Mouse (Mus musculus): ENCODE results near the gene Abi3. TPM values are rescaled to one million over a fixed set of nuclear protein-coding genes. Genes with fewer than 3 reads are reported as not detected.

Gene Abi3
- polyA plus RNA-seq, 1 experiment from 2014 or later, result not detected

DNA sequence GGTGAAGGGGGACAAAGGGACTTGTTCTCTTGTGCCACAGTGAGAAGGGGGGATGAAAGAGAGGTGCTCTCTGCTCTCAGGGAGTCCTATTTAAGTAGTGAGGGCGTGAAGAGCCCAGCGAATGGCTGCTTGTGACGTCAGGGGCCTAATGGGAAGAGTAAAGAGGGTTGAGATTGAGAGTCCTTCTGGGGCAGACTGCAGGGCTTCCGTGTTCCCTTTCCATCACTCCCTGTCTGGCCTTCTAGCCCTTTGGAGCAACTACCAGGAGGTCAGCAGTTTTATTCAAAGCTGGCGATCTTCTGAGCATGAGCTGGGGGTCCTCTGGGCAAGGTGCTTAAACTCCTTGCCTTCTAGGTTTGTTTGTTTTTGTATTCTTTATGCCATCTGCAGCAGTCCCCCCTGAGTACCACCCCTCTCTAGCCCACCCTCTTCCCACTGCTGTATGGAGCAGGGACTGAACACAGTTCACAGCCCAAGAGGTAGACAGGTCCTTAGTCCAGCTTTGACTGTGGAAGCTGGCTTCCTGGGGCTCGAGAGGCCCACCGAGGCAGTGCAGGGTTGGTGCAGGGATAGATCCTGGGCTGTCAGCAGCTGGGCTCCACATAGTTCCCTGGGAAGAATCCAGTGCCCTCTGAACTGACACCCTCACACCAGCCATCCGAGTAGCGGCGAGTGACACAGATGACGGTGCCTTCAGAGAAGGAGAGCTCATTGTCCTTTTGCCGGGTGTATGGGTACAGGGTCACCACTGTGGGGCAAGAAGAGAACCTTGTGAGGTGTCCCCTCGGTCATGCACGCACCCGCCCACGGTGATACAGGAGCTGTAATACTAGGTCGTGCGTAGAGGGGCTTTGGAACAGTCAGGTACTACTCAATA lies 9.9 kb downstream of the Abi3 start:
- ChIA-PET POLR2A (no interaction called here), CTCF (interaction anchor here (1.0 kb wide), 1 partner anchor 18 kb away, joined by 3 read pairs; no protein-coding TSS in a partner anchor)
- DNase-seq (ENCODE audit: low read depth, low spot score) (no peak), ATAC-seq (no peak)
- in situ Hi-C loops (cut with MboI; ENCODE audit: low pct_unique_long_range_greater_than_20kb), result no loop called here
- no peak for TF ChIP-seq CTCF (IDR thresholded peaks at IDR 0.05)
- H3K27me3 ChIP-seq, result peaks cover 7% of the 10 kb centered on the region

DNA sequence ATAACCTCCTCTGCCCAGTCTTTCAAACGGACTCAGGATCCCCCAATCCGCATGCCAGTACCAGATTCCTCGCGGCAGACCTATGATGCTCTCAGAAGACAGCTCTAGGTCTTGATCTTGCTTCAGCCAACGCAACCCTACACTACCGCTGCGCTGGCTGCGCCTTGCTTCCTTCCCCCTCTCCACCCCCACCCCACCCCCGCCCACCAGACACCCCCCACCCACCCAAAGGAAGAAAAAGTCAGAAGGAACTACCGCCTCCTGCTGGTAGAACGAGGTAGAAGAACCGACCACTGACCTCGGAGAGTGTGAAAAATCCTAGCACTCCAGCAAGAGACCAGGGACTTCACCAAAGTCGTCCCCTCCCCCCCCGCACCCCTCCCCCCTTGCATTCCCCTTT lies 10.6 kb downstream of the Abi3 start:
- CTCF ChIA-PET, result no interaction called here
- in situ Hi-C loops (cut with MboI; ENCODE audit: low pct_unique_long_range_greater_than_20kb), result no loop called here
- POLR2A ChIA-PET, result no interaction called here
- H3K27me3 ChIP-seq, result peaks cover 7% of the 10 kb centered on the region
- DNase-seq (ENCODE audit: low read depth, low spot score), result no peak
- TF ChIP-seq CTCF (IDR thresholded peaks at IDR 0.05), result no peak
- ATAC-seq, result no peak

DNA sequence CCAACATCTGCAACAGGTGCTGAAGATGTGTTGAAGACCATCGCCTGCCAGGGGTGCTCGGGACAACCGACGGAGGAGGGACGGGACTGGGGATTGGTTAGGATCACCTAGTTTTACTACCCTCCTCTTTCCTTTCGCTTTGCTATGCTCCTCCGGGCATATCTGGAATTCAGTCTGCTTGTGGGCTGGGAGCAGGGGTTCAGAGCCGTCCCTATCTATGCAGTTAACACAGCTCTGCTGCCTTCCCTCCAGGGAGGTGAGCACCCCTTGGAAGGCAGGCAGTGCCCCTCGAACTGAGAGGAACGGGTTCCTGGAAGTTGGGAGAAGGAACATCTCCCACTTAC lies 11.0 kb downstream of the Abi3 start:
- DNase-seq (ENCODE audit: low read depth, low spot score) (no peak), ATAC-seq (no peak)
- CTCF ChIA-PET, result no interaction called here
- POLR2A ChIA-PET, result no interaction called here
- in situ Hi-C loops (cut with MboI; ENCODE audit: low pct_unique_long_range_greater_than_20kb), result no loop called here
- H3K27me3 ChIP-seq, result peaks cover 7% of the 10 kb centered on the region
- no peak for TF ChIP-seq CTCF (IDR thresholded peaks at IDR 0.05)

DNA sequence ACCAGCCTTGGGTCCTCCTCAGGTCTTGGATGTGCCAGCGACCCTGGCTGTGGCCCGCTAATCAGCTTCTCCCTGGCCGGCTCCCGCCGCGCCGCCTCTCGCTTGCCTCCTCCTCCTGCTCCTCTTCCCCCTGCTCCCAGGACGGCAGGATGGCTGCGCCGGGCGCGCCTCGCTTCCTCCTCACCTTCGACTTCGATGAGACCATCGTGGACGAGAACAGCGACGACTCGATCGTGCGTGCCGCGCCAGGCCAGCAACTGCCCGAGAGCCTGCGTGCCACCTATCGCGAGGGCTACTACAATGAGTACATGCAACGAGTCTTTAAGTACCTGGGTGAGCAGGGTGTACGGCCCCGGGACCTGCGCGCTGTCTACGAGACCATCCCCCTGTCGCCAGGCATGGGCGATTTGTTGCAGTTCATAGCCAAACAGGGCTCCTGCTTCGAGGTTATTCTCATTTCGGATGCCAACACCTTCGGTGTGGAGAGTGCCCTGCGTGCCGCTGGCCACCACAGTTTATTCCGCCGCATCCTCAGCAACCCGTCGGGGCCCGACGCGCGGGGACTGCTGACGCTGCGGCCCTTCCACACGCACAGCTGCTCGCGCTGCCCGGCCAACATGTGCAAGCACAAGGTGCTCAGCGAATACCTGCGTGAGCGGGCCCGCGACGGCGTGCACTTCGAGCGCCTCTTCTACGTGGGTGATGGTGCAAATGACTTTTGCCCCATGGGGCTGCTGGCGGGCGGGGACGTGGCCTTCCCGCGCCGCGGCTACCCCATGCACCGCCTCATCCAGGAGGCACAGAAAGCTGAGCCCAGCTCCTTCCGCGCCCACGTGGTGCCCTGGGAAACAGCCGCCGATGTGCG lies 11.6 kb downstream of the Abi3 start:
- TF ChIP-seq CTCF (IDR thresholded peaks at IDR 0.05), result no peak
- peaks cover 7% of the 10 kb centered on the region for H3K27me3 ChIP-seq

DNA sequence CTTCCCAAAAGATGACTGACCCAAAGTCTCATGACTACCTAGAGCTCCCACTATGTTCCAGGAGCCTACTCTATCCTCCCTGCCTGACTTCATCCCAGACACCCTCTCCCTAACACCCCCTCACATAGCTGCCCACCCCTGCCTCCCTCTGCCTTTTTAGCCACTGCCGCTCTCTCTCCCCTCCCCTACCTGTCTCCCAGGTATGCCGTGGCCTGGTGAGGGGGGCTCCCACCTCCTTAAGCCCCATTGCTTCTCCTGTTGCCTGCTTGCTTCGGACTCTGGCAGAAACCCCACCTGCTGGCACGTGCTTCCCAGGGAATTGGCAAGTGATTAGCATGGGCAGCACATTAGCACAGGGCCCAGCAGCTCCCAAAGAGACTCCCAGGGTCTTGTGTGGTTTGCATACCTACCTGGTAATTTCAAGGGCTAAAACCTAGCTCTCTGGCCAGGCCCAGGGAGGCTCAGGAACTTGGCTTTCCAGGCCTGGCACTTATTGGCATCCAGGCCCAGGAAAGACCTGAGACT lies 12.7 kb downstream of the Abi3 start:
- ATAC-seq (no peak), DNase-seq (ENCODE audit: low read depth, low spot score) (no peak)
- TF ChIP-seq CTCF (IDR thresholded peaks at IDR 0.05), result no peak
- POLR2A ChIA-PET, result no interaction called here
- in situ Hi-C loops (cut with MboI; ENCODE audit: low pct_unique_long_range_greater_than_20kb), result no loop called here
- CTCF ChIA-PET, result no interaction called here
- peaks cover 14% of the 10 kb centered on the region for H3K27me3 ChIP-seq

More for the DNA sequence above, 11.6 kb downstream of the Abi3 start:
- POLR2A ChIA-PET, result no interaction called here
- CTCF ChIA-PET, result no interaction called here
- no peak for ATAC-seq
- in situ Hi-C loops (cut with MboI; ENCODE audit: low pct_unique_long_range_greater_than_20kb), result no loop called here
- DNase-seq (ENCODE audit: low read depth, low spot score), result no peak

DNA sequence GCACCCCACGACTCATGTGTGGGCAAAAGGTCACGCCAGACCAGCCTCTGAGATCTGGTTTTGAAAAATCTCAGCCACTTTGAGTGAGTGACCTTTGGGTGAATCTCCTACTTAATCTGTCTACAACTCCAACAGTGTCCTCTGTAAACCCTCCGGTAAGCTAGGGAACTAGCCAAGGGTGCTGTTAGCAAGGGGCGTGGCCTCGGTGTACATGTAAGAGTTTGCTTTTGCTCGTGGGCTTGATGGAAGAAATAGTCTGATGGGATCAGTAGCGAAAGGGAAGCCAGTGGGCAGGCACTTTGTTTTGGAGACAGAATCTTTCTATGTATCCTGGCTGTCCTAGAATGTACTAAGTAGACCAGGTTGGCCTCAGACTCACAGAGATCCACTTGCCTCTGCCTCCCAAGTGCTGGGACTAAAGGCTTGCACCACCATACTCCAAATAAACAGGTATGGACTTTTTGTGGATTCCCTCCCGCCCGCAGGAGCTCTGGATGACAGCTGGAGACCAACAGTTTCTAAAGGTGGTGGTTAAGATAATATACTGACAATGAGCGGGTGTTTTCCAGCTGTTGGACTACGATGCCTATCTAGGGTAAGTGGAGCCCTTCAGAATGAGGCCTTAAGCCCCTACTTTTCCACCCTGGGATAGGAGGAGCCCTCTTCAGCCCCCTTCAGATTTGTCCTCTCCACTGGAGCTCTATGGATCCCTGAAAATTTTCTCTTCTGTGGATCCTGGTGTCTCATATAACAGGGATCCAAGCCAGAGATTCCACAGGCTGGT lies 13.9 kb downstream of the Abi3 start:
- peaks cover 14% of the 10 kb centered on the region for H3K27me3 ChIP-seq
- POLR2A ChIA-PET, result no interaction called here
- ATAC-seq (no peak), DNase-seq (ENCODE audit: low read depth, low spot score) (no peak)
- TF ChIP-seq CTCF (IDR thresholded peaks at IDR 0.05), result no peak
- in situ Hi-C loops (cut with MboI; ENCODE audit: low pct_unique_long_range_greater_than_20kb), result no loop called here
- CTCF ChIA-PET, result interaction anchor here (1.0 to 1.7 kb wide), 10 partner anchors 8 to 262 kb away, joined by 3 to 5 read pairs (median 3); no protein-coding TSS in a partner anchor

DNA sequence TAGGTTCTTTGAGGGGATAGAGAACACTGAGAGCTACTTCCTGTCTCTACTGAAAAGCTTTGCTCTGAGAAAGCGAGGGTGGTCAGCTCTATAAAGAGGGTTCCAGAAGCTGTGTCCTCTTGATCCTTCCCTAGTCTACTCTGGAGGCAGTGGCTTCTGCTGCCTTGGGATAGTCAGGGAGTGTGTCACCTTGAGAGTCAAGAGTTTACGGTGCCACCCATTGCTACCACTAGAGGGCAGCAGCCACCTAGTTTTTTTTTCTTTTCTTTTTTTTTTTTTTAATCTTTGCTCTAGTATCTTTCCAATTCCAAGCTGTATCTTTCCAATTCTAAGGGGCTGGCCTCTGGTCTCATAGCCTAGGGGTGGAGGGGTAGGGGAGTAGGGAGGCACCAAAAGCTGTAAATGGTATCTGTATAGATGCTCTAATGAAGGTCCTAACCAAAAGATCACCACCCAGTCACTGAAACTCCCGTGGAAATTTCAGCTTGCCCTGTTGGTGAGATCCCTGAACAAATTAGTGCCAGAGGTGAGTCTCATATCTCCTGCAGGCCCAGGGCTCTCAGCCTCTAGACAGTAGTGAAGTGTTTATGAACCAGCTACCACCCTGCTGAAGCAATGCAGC lies 14.7 kb downstream of the Abi3 start:
- ATAC-seq (no peak), DNase-seq (ENCODE audit: low read depth, low spot score) (peak; percentile 25)

DNA sequence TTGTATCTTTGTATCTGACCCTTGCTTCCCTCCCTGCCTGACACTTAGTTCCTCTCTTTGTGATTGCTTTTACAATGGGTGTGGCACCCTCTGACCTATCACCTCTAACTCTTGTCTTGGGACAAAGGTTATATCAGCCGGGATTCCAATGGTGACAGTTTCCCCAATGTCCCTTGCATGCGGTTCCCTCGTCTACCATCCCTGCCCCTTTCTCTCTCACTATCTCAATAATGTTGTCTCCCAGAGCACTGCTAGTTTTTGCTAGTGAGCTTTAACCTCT lies 15.2 kb downstream of the Abi3 start:
- CTCF ChIA-PET, result interaction anchor here (0.7 to 1.7 kb wide), 12 partner anchors 9 to 314 kb away, joined by 3 to 5 read pairs (median 3); partner anchors contain the start of gene Snf8
- in situ Hi-C loops (cut with MboI; ENCODE audit: low pct_unique_long_range_greater_than_20kb), result no loop called here
- TF ChIP-seq CTCF (IDR thresholded peaks at IDR 0.05), result no peak
- ATAC-seq (no peak), DNase-seq (ENCODE audit: low read depth, low spot score) (no peak)
- POLR2A ChIA-PET, result no interaction called here
- peaks cover 14% of the 10 kb centered on the region for H3K27me3 ChIP-seq

More for the DNA sequence above, 14.7 kb downstream of the Abi3 start:
- in situ Hi-C loops (cut with MboI; ENCODE audit: low pct_unique_long_range_greater_than_20kb), result no loop called here
- H3K27me3 ChIP-seq, result peaks cover 14% of the 10 kb centered on the region
- POLR2A ChIA-PET, result no interaction called here
- CTCF ChIA-PET, result interaction anchor here (0.7 to 1.7 kb wide), 13 partner anchors 8 to 313 kb away, joined by 3 to 5 read pairs (median 3); partner anchors contain the start of gene Snf8
- TF ChIP-seq CTCF (IDR thresholded peaks at IDR 0.05), result no peak

DNA sequence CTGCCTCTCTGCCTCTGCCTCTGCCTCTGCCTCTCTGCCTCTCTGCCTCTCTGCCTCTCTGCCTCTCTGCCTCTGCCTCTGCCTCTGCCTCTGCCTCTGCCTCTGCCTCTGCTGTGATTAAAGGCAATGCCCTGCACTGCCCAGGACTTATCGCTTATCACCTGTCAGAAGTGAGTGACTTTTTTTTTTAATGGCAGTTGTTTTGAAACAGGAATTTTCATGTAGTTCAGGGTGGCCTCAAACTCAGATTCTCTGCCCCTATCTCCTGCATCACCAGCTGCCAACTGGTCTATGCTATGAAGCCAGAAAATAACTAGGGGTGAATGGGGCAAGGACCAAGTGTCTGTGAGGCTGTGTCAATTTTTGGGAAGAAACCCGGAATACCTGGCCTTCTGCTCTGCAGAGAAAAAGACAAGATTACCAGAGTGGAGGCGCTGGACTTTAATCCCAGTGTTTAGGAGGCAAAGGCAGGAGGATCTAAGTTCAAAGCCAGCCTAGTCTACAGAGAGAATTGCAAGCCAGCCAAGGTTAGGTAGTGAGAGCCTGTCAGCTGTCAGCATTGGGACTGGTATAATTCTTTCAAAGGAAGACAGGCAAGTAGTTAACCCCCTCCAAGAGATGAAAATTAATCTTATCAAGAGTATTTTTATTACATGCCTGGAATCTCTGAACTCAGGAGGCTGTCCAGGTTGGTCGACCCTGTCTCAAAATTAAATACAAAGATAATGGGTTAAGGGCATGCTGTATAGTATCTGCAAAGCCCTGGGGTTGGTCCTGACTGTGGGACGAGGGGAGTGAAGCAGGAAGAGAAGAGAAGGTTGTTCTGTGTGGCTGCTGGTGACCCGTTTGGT lies 15.7 kb downstream of the Abi3 start:
- in situ Hi-C loops (cut with MboI; ENCODE audit: low pct_unique_long_range_greater_than_20kb), result no loop called here
- peaks cover 14% of the 10 kb centered on the region for H3K27me3 ChIP-seq
- ChIA-PET CTCF (interaction anchor here (0.7 to 1.7 kb wide), 9 partner anchors 13 to 314 kb away, joined by 3 to 5 read pairs (median 3); partner anchors contain the start of gene Snf8), POLR2A (no interaction called here)
- TF ChIP-seq CTCF (IDR thresholded peaks at IDR 0.05), result no peak
- ATAC-seq (no peak), DNase-seq (ENCODE audit: low read depth, low spot score) (no peak)

Data from Patski (cell line).